Mouse (Mus musculus): Measurements from ENCODE around the gene Lrrc19. TPM values are rescaled to one million over a fixed set of nuclear protein-coding genes. Genes with fewer than 3 reads are reported as not detected.

Lrrc19 gene
- polyA plus RNA-seq, 1 experiment from 2014 or later = 0.10 TPM

DNA sequence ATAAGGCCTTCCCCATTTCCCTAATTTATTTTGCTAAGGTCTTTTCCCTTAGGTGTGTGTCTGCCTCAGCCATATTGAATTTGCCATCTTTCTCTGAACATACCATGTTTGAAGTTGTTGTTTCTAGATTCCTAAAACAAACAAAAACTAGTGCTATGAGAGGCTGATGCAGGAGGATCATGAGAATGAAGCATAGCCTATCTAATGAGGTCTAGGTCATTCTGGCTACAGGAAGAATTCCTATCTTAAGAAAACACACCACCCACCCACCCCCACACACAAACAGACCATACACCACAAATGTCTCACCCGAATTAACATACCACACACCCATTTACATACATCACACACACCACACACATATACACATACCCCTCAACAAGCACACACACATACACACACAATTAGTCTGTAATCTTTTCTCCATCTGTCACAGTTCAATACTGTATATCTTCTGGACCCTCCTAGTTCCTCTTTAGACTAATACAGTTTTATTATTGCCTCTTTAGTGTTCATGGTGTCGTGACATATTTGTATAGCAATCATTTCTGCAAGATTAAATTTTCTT is 45.4 kb downstream of the Lrrc19 start:
- H3K4me3 ChIP-seq (ENCODE audit: low read depth, low read length) = 0 out of 2 replicates have a peak overlapping the region, but pooled peaks have one; percentile 97
- WGBS = 93% methylated on average over 2 of the region's 2 CpGs

DNA sequence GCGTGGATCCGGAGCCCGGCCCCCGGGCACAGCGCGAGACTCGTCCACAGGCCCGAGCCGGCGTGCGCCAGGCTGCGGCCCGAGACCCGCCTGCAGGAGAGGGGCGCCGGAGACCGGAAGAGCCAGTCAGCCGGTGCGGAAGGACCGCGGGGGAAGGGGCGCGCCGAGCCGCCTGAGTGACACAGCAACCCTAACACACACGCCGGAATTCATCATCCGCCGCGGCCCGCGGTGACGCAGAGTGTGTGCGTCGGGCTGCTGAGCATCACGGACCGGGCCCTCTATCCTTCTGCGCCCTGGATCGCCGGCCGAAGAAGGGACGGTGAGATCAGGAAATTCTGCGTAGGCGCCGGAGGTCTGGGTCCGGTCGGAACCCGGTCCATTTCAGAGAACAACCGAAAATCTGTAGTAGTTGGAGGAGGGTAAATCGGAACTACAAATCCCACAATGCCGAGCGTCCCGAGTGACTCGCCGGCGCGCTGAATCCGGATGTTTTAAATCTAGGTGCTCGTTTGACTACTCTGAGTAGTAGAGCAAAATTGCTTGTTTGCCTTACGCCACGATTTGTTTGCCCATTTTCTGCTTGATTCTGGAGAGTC is 46.8 kb downstream of the Lrrc19 start, which contains the start of gene Plaa:
TSS of gene Plaa (minus strand) at position 214 of the 599 bp plus-strand sequence.
- Histone ChIP-seq H3K27ac (ENCODE audit: low read depth, low read length) (peak within 1 kb of the TSS; percentile 81), H3K9me3 (replicated peaks; ENCODE audit: control insufficient read depth, low read length) (no peaks in the 10 kb centered on the region), H3K9ac (ENCODE audit: low read length) (peak within 1 kb of the TSS; percentile 96), H3K36me3 (ENCODE audit: control insufficient read depth, insufficient read depth, low read length) (no peaks in the 10 kb centered on the region), H3K27me3 (replicated peaks; ENCODE audit: control insufficient read depth, insufficient read depth, low read length) (no peaks in the 10 kb centered on the region), H3K4me3 (ENCODE audit: low read depth, low read length) (peak within 1 kb of the TSS; percentile 97), H3K4me1 (ENCODE audit: control insufficient read depth, insufficient read depth, low read length) (peaks cover 10% of the 10 kb centered on the region), H3K4me2 (ENCODE audit: low read length) (peak within 1 kb of the TSS; percentile 81)
- peak; percentile 96 for DNase-seq (ENCODE audit: low spot score)
- WGBS = under 1% methylated on average over 59 of the region's 61 CpGs
- ATAC-seq = peak; percentile 99

More for the DNA sequence above, 45.4 kb downstream of the Lrrc19 start:
- H3K27me3 ChIP-seq (replicated peaks; ENCODE audit: control insufficient read depth, insufficient read depth, low read length) = no peaks in the 10 kb centered on the region
- H3K4me2 ChIP-seq (ENCODE audit: low read length) = no peak overlapping the region
- DNase-seq (ENCODE audit: low spot score) = no peak
- no peak for ATAC-seq
- H3K27ac ChIP-seq (ENCODE audit: low read depth, low read length) = no peak overlapping the region
- no peak overlapping the region for H3K9ac ChIP-seq (ENCODE audit: low read length)
- no peaks in the 10 kb centered on the region for H3K9me3 ChIP-seq (replicated peaks; ENCODE audit: control insufficient read depth, low read length)
- no peaks in the 10 kb centered on the region for H3K36me3 ChIP-seq (ENCODE audit: control insufficient read depth, insufficient read depth, low read length)
- H3K4me1 ChIP-seq (ENCODE audit: control insufficient read depth, insufficient read depth, low read length) = peaks cover 10% of the 10 kb centered on the region

DNA sequence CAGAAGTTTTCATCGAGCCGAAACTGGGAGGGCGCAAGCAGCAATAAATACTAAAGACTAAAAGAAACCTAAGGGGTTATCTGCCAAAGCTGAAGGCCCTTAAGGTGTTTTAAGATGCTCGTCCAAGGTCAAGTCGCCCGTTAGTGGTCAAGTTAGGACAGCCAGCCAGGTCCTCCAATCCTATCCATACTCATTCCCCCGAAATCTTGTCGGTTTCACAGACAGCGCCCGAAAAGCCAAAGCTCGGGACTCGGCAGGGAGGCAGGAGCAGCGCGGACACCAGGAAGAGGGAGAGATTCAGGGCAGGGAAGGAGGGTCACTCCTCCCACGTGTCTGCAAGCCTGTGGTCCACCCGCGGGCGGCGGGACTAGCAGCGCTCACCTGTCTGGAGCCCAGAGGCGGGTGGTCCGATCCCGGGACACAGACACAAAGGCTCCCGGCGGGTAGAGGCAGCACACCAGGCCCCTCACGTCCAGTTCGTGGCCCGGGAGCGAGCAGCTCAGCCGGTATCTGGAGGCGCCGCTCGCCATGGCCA is 47.4 kb downstream of the Lrrc19 start:
- under 1% methylated on average over 29 of the region's 33 CpGs for WGBS
- peak overlapping the region; percentile 81 for H3K4me2 ChIP-seq (ENCODE audit: low read length)
- no peaks in the 10 kb centered on the region for H3K27me3 ChIP-seq (replicated peaks; ENCODE audit: control insufficient read depth, insufficient read depth, low read length)
- H3K36me3 ChIP-seq (ENCODE audit: control insufficient read depth, insufficient read depth, low read length) = no peaks in the 10 kb centered on the region
- H3K9me3 ChIP-seq (replicated peaks; ENCODE audit: control insufficient read depth, low read length) = no peaks in the 10 kb centered on the region
- H3K9ac ChIP-seq (ENCODE audit: low read length) = peak overlapping the region; percentile 96
- ATAC-seq (no peak), DNase-seq (ENCODE audit: low spot score) (no peak)
- H3K4me1 ChIP-seq (ENCODE audit: control insufficient read depth, insufficient read depth, low read length) = peaks cover 10% of the 10 kb centered on the region
- peak overlapping the region; percentile 81 for H3K27ac ChIP-seq (ENCODE audit: low read depth, low read length)
- peak overlapping the region; percentile 97 for H3K4me3 ChIP-seq (ENCODE audit: low read depth, low read length)

- H3K36me3 ChIP-seq (ENCODE audit: control insufficient read depth, insufficient read depth, low read length) = no peaks in the 10 kb centered on the region
- no peaks in the 10 kb centered on the region for H3K27me3 ChIP-seq (replicated peaks; ENCODE audit: control insufficient read depth, insufficient read depth, low read length)
- H3K4me2 ChIP-seq (ENCODE audit: low read length) = peak overlapping the region; percentile 81; the same call in 1 of the 2 replicates
- ATAC-seq (no peak), DNase-seq (ENCODE audit: low spot score) (no peak)
- H3K9me3 ChIP-seq (replicated peaks; ENCODE audit: control insufficient read depth, low read length) = no peaks in the 10 kb centered on the region
- peak overlapping the region; percentile 97; the same call in 1 of the 2 replicates for H3K4me3 ChIP-seq (ENCODE audit: low read depth, low read length)
- peaks cover 10% of the 10 kb centered on the region for H3K4me1 ChIP-seq (ENCODE audit: control insufficient read depth, insufficient read depth, low read length)
- no peak overlapping the region for H3K27ac ChIP-seq (ENCODE audit: low read depth, low read length)
- no peak overlapping the region for H3K9ac ChIP-seq (ENCODE audit: low read length)
- WGBS = 90% methylated on average over 4 of the region's 4 CpGs
Observed at GRCm38 (mm10) chr4:94601395-94601794, 48.5 kb downstream of the Lrrc19 start.

DNA sequence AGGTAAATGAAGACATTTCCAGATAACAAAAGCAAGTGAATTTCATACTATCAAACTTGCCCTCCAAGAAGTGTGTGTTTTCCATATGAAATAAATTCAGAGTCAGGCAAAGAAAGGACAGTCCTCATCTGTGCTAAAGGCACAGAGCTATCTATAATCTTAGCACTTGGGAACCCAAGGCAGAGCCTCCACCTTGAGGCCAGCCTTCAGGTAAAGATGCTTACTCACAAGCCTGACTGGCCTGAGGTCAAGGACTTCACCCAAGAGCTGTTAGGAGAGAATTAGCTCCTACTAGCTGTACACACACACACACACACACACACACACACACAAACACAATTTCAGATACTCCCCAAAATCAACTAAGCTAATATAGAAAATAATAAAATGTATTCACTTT is 57.2 kb downstream of the Lrrc19 start:
- Histone ChIP-seq H3K36me3 (ENCODE audit: control insufficient read depth, insufficient read depth, low read length) (no peaks in the 10 kb centered on the region), H3K4me3 (ENCODE audit: low read depth, low read length) (no peak overlapping the region), H3K9ac (ENCODE audit: low read length) (no peak overlapping the region), H3K27ac (ENCODE audit: low read depth, low read length) (no peak overlapping the region), H3K9me3 (replicated peaks; ENCODE audit: control insufficient read depth, low read length) (no peaks in the 10 kb centered on the region), H3K4me1 (ENCODE audit: control insufficient read depth, insufficient read depth, low read length) (no peaks in the 10 kb centered on the region), H3K4me2 (ENCODE audit: low read length) (no peak overlapping the region), H3K27me3 (replicated peaks; ENCODE audit: control insufficient read depth, insufficient read depth, low read length) (no peaks in the 10 kb centered on the region)
- ATAC-seq (no peak), DNase-seq (ENCODE audit: low spot score) (no peak)

GRCm38 (mm10) chr4:94591765-94592381 is 58.1 kb downstream of the Lrrc19 start:
- no peak for ATAC-seq
- no peak for DNase-seq (ENCODE audit: low spot score)

More at GRCm38 (mm10) chr4:94591765-94592381, 58.1 kb downstream of the Lrrc19 start:
- H3K9me3 ChIP-seq (replicated peaks; ENCODE audit: control insufficient read depth, low read length) = no peaks in the 10 kb centered on the region
- no peak overlapping the region for H3K4me3 ChIP-seq (ENCODE audit: low read depth, low read length)
- H3K36me3 ChIP-seq (ENCODE audit: control insufficient read depth, insufficient read depth, low read length) = no peaks in the 10 kb centered on the region
- no peaks in the 10 kb centered on the region for H3K4me1 ChIP-seq (ENCODE audit: control insufficient read depth, insufficient read depth, low read length)
- H3K27ac ChIP-seq (ENCODE audit: low read depth, low read length) = no peak overlapping the region
- no peak overlapping the region for H3K9ac ChIP-seq (ENCODE audit: low read length)
- H3K27me3 ChIP-seq (replicated peaks; ENCODE audit: control insufficient read depth, insufficient read depth, low read length) = no peaks in the 10 kb centered on the region
- H3K4me2 ChIP-seq (ENCODE audit: low read length) = no peak overlapping the region
- WGBS = 80% methylated on average over 4 of the region's 4 CpGs

MicroRNAs within 50 kb of the gene (microRNA counts, 519-probe panel; counts per million panel counts)
- microRNA mmu-miR-872 = 4,448 counts per million, percentile 58 among the panel's probes with 10 or more counts

Small RNAs within 50 kb of the gene (microRNA-seq; reads per million reads assigned to microRNA genes)
- 3,647 reads per million, percentile 90 among the genes with 10 or more reads in this experiment for gene Mir872

Other genes starting within 250 kb of the Lrrc19 start
- 0.49 and 0.94 TPM in 2 replicates for gene Gm10306, start 93.6 kb downstream of the Lrrc19 start, polyA plus RNA-seq (2014; fragmentation: Nextera tagmentation; extraction: Ambion mirVana)
- gene Caap1, start 93.3 kb downstream of the Lrrc19 start, polyA plus RNA-seq (2014; fragmentation: Nextera tagmentation; extraction: Ambion mirVana) = 22.8 and 23.0 TPM in 2 replicates
- gene Plaa, start 46.9 kb downstream of the Lrrc19 start, polyA plus RNA-seq (2014; fragmentation: Nextera tagmentation; extraction: Ambion mirVana) = 69.4 and 75.4 TPM in 2 replicates
- gene Ift74, start 35.7 kb downstream of the Lrrc19 start, polyA plus RNA-seq (2014; fragmentation: Nextera tagmentation; extraction: Ambion mirVana) = 34.6 and 37.6 TPM in 2 replicates
- 7.7 and 9.9 TPM in 2 replicates for gene Tek, start 89.1 kb upstream of the Lrrc19 start, polyA plus RNA-seq (2014; fragmentation: Nextera tagmentation; extraction: Ambion mirVana)

Data from forebrain, embryonic 14.5 days (tissue).